Mouse (Mus musculus) bone marrow macrophage, adult 2 months (primary cell): ENCODE results near the gene Trip10. TPM values are rescaled to one million over a fixed set of nuclear protein-coding genes. Genes with fewer than 3 reads are reported as not detected.

Source experiments
- H3K27ac ChIP-seq: 2 replicates; pipeline ENCODE4 v1.5.1; 2012; ENCODE audit warnings: low read depth, low read length; ENCODE audit not compliant: insufficient read depth
- H3K4me1 ChIP-seq: 2 replicates; pipeline ENCODE4 v1.6.1; 2012; ENCODE audit warnings: low read length; ENCODE audit not compliant: control insufficient read depth, insufficient read depth
- H3K4me3 ChIP-seq: 2 replicates; pipeline ENCODE4 v1.5.1; 2012; ENCODE audit warnings: mild to moderate bottlenecking, low read length, moderate library complexity; ENCODE audit not compliant: insufficient read depth
- CTCF ChIP-seq: IDR thresholded peaks from 2 replicates; pipeline ENCODE4 v1.5.1; 2012; ENCODE audit warnings: low read depth, mild to moderate bottlenecking, low read length, moderate library complexity
- POLR2A ChIP-seq: IDR thresholded peaks from 2 replicates; pipeline ENCODE4 v1.6.1; 2012; ENCODE audit warnings: mild to moderate bottlenecking, low read depth, low read length, borderline replicate concordance
- polyA plus RNA-seq: library from polyadenylated mRNA; stranded (reverse); fragments of >200 nt; gene quantifications from 2 replicates; pipeline ENCODE4 v1.2.4, GENCODE M21; 2012; ENCODE audit not compliant: missing spikeins, insufficient read depth, insufficient read length

The Trip10 gene
- polyA plus RNA-seq, 1 experiment, result 24.6 TPM

DNA sequence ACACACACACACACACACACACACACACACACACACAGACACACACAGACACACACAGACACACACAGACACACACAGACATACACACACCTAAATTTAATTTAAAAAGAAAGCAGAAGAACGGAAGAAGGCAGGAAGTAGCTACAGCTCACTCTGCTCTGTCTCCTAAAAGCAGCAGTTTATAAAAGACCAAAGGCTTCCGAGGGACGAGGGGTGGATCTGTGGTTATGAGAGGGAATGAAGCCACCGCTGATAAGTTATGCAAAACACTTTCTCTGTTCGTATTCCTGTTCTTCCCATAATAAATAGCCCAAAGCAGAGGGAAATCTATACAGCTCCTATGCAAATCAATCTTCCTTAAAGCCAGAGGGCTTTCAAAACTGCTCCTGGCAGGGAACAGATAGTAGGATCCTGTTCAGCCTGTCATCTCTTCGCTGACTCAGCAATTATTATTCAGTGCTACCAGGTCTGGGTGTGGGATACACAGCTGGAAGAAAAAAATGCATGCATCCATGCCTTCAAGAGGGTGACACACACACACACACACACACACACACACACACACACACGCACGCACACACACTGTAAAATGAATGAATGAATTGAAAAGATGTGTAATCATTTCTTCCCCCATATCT lies 37.6 kb downstream of the Trip10 start:
- Histone ChIP-seq H3K27ac (peak overlapping the region; percentile 75), H3K4me1 (peaks cover 74% of the 10 kb centered on the region), H3K4me3 (peak overlapping the region; percentile 20; the same call in 1 of the 2 replicates)

DNA sequence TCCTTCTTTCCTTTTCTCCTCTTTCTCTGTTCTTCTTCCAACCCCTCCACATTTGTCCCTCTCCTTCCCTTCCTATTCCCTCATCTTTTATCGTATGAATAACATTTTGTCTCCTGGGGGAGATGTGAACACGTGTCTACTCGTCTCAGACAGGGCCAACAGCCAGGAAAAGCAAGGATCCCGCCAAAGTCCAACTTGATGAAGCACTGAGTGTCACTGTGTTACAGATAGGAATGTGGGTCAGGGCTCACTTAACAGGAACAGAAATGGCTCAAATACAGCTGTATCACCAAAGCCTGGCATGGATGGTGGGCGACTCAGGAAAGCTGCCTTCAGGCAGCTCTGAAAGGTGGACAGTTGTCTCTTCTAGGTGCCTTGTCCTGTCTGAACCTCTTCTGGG lies 40.0 kb downstream of the Trip10 start:
- peak overlapping the region; percentile 98 for H3K27ac ChIP-seq
- H3K4me1 ChIP-seq, result peaks cover 65% of the 10 kb centered on the region
- no peak for TF ChIP-seq CTCF
- TF ChIP-seq POLR2A, result no peak
- 0 out of 2 replicates have a peak overlapping the region, but pooled peaks have one; percentile 44 for H3K4me3 ChIP-seq

More for the DNA sequence above, 37.6 kb downstream of the Trip10 start:
- TF ChIP-seq CTCF, result no peak
- no peak for TF ChIP-seq POLR2A

DNA sequence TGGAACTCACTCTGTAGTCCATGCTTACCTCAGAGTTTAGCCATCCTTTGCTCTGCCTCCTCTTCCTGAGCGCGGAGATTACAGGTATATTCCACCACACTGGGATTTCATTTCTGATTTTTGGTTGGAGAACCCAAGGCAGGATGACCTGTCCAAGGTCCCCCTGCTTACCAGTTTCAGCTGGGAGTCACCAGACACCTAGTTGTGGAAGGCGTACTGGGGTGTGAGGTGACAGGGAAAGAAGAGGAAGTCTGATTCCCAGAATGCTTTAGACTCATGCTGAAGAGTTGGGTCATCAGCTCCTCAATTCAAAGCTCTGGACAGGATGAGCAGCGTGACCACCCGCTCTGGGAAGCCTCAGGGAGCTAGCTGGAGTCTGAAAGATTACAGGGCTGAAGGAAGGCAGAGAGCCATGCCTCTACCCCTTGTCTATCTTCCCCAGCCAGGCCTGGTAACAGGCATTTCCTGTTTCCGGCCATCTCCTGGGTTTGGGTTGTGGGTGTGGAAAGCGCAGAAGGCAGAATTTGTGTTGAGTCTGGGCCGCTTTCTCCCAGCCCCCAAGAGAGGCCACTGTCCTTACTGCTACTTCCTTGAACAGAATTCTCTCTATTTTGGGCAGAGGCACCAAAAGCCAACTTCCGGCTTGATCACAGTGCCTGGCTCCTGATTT lies 40.9 kb downstream of the Trip10 start:
- Histone ChIP-seq H3K4me1 (peaks cover 58% of the 10 kb centered on the region), H3K27ac (peak overlapping the region; percentile 98), H3K4me3 (peak overlapping the region; percentile 44)
- no peak for TF ChIP-seq POLR2A
- TF ChIP-seq CTCF, result no peak

DNA sequence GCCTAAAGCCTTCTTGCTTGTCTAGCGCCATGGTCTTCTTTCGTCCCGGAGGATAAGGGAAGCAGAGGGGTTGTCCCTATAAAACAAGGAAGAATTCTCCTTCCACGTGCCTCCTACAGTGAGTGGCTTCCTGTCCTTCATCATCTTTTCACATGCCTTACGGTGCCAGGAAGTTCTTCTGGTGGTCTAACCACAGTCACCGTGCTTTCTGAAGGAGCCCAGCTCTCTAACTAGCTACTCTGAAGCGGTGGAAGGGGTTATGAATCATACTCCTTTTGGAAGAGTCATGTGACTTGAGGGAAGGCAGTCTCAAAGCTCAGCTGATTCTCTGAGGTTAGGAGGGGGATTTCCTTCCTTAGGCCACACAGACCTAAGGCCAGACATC lies 41.4 kb downstream of the Trip10 start:
- peaks cover 53% of the 10 kb centered on the region for H3K4me1 ChIP-seq

DNA sequence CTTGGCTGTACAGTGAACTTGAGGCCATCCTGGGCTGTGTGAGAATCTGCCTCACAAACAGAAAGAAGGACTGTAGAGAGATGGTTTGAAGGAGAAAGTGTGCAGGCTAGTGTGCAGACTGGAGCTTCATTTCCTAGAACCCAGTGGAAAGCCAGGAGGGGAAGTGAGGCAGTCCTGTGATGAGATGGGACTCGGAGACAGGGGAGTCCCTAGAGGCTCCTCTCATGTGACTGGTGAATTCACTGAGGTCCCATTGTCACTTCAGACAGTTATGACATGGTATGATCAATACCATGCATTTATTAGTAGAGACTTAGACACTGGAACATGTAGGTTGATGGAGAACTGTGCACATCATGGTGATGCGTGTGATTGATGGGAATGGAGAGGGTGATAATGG lies 43.0 kb downstream of the Trip10 start:
- Histone ChIP-seq H3K27ac (peak overlapping the region; percentile 98), H3K4me1 (peaks cover 43% of the 10 kb centered on the region), H3K4me3 (no peak overlapping the region)
- TF ChIP-seq CTCF, result no peak
- no peak for TF ChIP-seq POLR2A

More for the DNA sequence above, 41.4 kb downstream of the Trip10 start:
- TF ChIP-seq POLR2A, result no peak
- TF ChIP-seq CTCF, result no peak
- peak overlapping the region; percentile 44 for H3K4me3 ChIP-seq
- H3K27ac ChIP-seq, result peak overlapping the region; percentile 98

DNA sequence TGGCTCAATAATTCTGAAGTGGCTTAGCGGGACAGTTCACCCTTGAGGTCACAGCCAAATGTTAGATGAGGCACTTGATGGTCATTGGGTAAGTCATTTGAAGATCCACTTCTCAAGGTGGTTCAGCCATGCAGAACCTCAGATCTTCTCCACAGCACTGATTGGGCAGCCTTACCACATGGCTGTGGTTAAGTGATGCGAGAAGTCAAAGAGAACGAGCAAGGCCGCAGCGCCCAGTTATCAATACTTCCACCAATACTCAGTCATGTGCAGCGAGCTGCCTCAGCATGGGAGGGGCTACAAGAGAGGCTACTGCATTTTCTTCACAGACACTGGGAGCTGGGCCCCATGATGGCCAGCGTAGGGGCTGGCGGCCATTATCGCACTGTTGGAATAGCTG lies 43.7 kb downstream of the Trip10 start:
- TF ChIP-seq POLR2A (no peak), CTCF (no peak)
- no peak overlapping the region for H3K27ac ChIP-seq
- H3K4me1 ChIP-seq, result peaks cover 41% of the 10 kb centered on the region

DNA sequence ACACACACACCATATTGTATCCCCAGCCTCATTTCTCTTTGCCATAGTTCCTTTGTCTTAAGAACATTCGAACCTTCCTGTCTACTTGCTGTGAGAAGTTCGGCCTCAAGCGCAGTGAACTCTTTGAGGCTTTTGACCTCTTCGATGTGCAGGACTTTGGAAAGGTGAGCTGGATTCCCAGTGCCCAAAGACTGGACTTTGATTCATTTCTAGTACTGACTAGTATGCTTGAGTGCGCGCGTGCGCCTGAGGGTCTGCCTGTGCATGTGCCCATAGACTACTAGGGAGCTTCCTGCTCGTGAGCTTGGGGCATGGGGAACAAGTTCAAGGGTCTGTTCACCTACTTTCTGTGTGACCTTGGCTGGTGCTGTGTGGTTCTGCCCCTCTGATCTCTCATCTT lies 46.7 kb downstream of the Trip10 start:
- TF ChIP-seq POLR2A, result no peak
- TF ChIP-seq CTCF, result no peak
- Histone ChIP-seq H3K4me3 (no peak overlapping the region), H3K27ac (no peak overlapping the region), H3K4me1 (peaks cover 22% of the 10 kb centered on the region)

More for the DNA sequence above, 43.7 kb downstream of the Trip10 start:
- H3K4me3 ChIP-seq, result no peak overlapping the region

DNA sequence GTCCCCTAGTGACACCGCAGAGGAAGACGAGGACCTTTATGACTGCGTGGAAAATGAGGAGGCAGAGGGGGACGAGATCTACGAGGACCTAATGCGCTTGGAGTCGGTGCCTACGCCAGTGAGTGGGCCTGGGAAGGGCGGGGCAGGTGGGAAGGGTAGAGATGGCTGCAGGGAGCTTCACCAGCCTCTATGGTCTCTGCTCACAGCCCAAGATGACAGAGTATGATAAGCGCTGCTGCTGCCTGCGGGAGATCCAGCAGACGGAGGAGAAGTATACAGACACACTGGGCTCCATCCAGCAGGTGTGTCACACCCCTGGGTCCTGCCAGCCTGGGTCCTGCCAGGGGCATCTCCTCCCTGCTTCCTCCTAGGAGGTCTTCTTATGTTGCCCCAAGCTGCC lies 47.8 kb downstream of the Trip10 start:
- Histone ChIP-seq H3K27ac (no peak overlapping the region), H3K4me3 (no peak overlapping the region), H3K4me1 (peaks cover 11% of the 10 kb centered on the region)
- TF ChIP-seq POLR2A, result no peak
- TF ChIP-seq CTCF, result no peak

DNA sequence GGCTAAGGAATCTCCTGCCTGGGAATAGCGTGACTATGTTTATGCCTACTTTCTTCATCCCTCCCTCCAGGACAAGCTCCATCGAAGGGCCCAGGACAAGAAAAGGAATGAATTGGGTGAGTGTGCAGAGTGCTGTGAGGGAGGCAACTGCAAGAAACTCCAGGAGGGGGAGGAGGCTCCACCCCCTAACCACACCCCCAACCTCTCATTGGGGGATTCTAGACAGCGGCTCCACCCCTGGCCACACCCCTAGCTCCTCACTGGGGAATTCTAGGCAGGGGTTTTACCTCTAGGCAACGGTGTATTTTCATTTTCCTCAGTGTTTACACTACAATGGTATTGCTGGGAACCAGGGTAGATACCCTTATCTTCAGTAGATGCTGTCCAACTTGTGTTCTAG lies 56.3 kb downstream of the Trip10 start:
- no peak overlapping the region for H3K27ac ChIP-seq
- H3K4me3 ChIP-seq, result no peak overlapping the region
- no peak for TF ChIP-seq POLR2A
- no peak for TF ChIP-seq CTCF
- H3K4me1 ChIP-seq, result no peaks in the 10 kb centered on the region

DNA sequence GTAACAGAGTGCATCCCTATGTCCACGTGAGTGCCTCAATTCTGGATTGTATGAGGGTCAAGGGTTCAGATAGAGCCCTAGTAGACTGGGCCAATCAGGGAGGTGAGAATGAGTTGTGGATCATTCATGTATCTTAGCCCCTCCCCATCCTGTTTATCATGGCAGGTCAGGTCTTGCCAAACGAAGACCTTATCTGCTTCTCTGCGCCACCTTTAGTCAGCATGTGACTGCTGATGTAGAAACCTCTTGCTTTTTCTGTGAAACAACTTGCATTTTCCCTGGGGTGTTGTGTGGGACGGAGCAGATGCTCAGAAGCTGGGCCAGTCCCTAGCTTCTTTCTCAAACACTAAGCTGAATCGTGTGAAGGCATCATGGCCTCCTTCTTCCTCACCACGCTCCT lies 57.8 kb downstream of the Trip10 start:
- no peaks in the 10 kb centered on the region for H3K4me1 ChIP-seq
- H3K4me3 ChIP-seq, result no peak overlapping the region
- no peak overlapping the region for H3K27ac ChIP-seq
- TF ChIP-seq POLR2A (no peak), CTCF (no peak)

DNA sequence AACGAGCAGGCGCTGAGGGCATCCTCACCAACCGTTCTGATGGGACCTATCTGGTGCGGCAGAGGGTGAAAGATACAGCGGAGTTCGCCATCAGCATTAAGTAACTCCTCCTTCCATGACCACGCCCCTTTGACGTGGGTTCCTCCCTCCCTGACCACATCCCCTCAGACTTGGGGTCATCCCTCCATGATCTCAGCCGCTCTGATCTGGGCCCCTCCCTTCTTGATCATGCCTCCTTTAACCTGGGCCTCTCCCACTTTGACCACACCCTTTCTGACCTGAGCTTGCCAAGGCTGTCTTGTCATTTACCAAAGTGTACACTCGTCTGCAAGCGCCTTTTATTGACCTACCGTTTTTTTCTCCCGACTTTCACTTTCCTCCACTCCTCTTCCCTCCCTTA lies 62.5 kb downstream of the Trip10 start:
- Histone ChIP-seq H3K4me3 (no peak overlapping the region), H3K4me1 (no peaks in the 10 kb centered on the region), H3K27ac (no peak overlapping the region)
- TF ChIP-seq CTCF (no peak), POLR2A (no peak)

Other genes with a start within 250 kb of the Trip10 start
- gene Pspn, start 249.4 kb upstream of the Trip10 start, polyA plus RNA-seq, result not detected in 2 replicates
- 57.7 and 61.5 TPM in 2 replicates for gene Gtf2f1, start 238.2 kb upstream of the Trip10 start, polyA plus RNA-seq
- gene Gm17949, start 238.0 kb upstream of the Trip10 start, polyA plus RNA-seq, result not detected in 2 replicates
- gene Khsrp, start 217.9 kb upstream of the Trip10 start, polyA plus RNA-seq, result 75.7 and 76.5 TPM in 2 replicates
- not detected in 2 replicates for gene Slc25a41, start 207.8 kb upstream of the Trip10 start, polyA plus RNA-seq
- gene Crb3, start 190.3 kb upstream of the Trip10 start, polyA plus RNA-seq, result not detected in 2 replicates
- gene Slc25a23, start 189.6 kb upstream of the Trip10 start, polyA plus RNA-seq, result 15.9 and 19.0 TPM in 2 replicates
- gene Dennd1c, start 170.9 kb upstream of the Trip10 start, polyA plus RNA-seq, result 145 and 164 TPM in 2 replicates
- gene Tubb4a, start 161.7 kb upstream of the Trip10 start, polyA plus RNA-seq, result 0.59 and 0.91 TPM in 2 replicates
- 6.0 and 6.9 TPM in 2 replicates for gene Tnfsf9, start 144.1 kb upstream of the Trip10 start, polyA plus RNA-seq
- gene Cd70, start 99.7 kb upstream of the Trip10 start, polyA plus RNA-seq, result not detected in 2 replicates
- gene Tnfsf14, start 55.3 kb upstream of the Trip10 start, polyA plus RNA-seq, result 3.5 and 3.8 TPM in 2 replicates
- gene C3, start 21.3 kb upstream of the Trip10 start, polyA plus RNA-seq, result 89.2 and 101 TPM in 2 replicates
- gene Gpr108, start 1.0 kb upstream of the Trip10 start, polyA plus RNA-seq, result 60.4 and 60.7 TPM in 2 replicates
- gene Vav1, start 29.6 kb downstream of the Trip10 start, polyA plus RNA-seq, result 128 and 138 TPM in 2 replicates
- gene Adgre1, start 109.2 kb downstream of the Trip10 start, polyA plus RNA-seq, result 1,554 and 1,753 TPM in 2 replicates